Comparison of ENCODE assay signal across 8 mouse cellular contexts in genomic region chr6:128760016-128760415, GRCm38 (mm10). TPM values are rescaled to one million over a fixed set of nuclear protein-coding genes. Genes with fewer than 3 reads are reported as not detected.
A peak's percentile ranks its signal among the peaks of the same experiment; 100 is the strongest.
DNase-seq lines count a peak whose midpoint lies in the region; ATAC-seq lines count a peak whose summit lies in the region.
"Not testable (repeated sequence)": the region's sequence is repeated elsewhere in the genome, so short reads cannot be mapped to it uniquely, and the experiment has no call there.

No protein-coding gene starts in this region.

- peak overlapping the region; percentile 80 for H3K27ac ChIP-seq in intestine, embryonic 16.5 days (ENCODE audit: low read length)
- peak overlapping the region; percentile 78 for H3K27ac ChIP-seq in midbrain, embryonic 10.5 days (replicated peaks)

- DNase-seq in adrenal gland, postnatal 10 days: peak; percentile 95
- DNase-seq in embryo, embryonic 9.5 days (ENCODE audit: extremely low spot score): peak; percentile 91
- DNase-seq in gastrocnemius, postnatal 4 days (ENCODE audit: low spot score in 2 of 2): peak; percentile 84 to 89
- peak; percentile 95 to 96 for DNase-seq in left cerebral cortex, postnatal 36 days (ENCODE audit: low spot score in 2 of 2)
- peak; percentile 85 for DNase-seq in midbrain, embryonic 10.5 days (ENCODE audit: low spot score)
- peak; percentile 92 to 94 for DNase-seq in right cerebral cortex, postnatal 36 days (ENCODE audit: low spot score in 2 of 2)
- peak; percentile 91 for DNase-seq in yolk sac, embryonic 10.5 days (ENCODE audit: low spot score)

- ATAC-seq in intestine, embryonic 16.5 days: peak; percentile 42

- H3K27me3 ChIP-seq in intestine, embryonic 16.5 days (replicated peaks; ENCODE audit: control insufficient read depth, insufficient read depth, low read length); midbrain, embryonic 10.5 days (ENCODE audit: low read depth, poor library complexity, severe bottlenecking): not testable (repeated sequence)

- not testable (repeated sequence) for H3K9me3 ChIP-seq in intestine, embryonic 16.5 days (ENCODE audit: control insufficient read depth, low read length); midbrain, embryonic 10.5 days (replicated peaks)

- H3K4me2 ChIP-seq in intestine, embryonic 16.5 days (ENCODE audit: low read depth, low read length): peak overlapping the region; percentile 30; the same call in 1 of the 2 replicates

- intact Hi-C loops in left cerebral cortex, postnatal 36 days (cut with DNase I): loop anchor here (10.0 kb wide), 1 partner anchor 775 kb away; the partner anchor contains the start of gene Gabarapl1

- not testable (repeated sequence) for H3K4me1 ChIP-seq in intestine, embryonic 16.5 days (ENCODE audit: control insufficient read depth, insufficient read depth, low read length)
- peaks cover 12% of the 10 kb centered on the region for H3K4me1 ChIP-seq in midbrain, embryonic 10.5 days

- under 1% methylated on average over 22 of the region's 22 CpGs for WGBS in intestine, embryonic 16.5 days
- under 1% methylated on average over 22 of the region's 22 CpGs for WGBS in midbrain, embryonic 10.5 days

- not testable (repeated sequence) for H3K36me3 ChIP-seq in intestine, embryonic 16.5 days (ENCODE audit: control insufficient read depth, insufficient read depth, low read length); midbrain, embryonic 10.5 days

- H3K9ac ChIP-seq in intestine, embryonic 16.5 days (ENCODE audit: low read depth, low read length): peak overlapping the region; percentile 76

- H3K4me3 ChIP-seq in intestine, embryonic 16.5 days (ENCODE audit: low read length): peak overlapping the region; percentile 61
- H3K4me3 ChIP-seq in midbrain, embryonic 10.5 days: peak overlapping the region; percentile 64

RNA-seq across cellular contexts. Expression of gene Klrb1c, which starts 29.0 kb away (rescaled TPM):
- under 1 TPM; 0.54 to 0.55 TPM for total RNA-seq in adrenal gland, postnatal 10 days (2021)
- under 1 TPM; 0.15 to 0.16 TPM for total RNA-seq in gastrocnemius, postnatal 4 days (2021)
- 0.13 and 0.38 TPM in 2 replicates for polyA plus RNA-seq in intestine, embryonic 16.5 days (2015; fragmentation: Nextera tagmentation; extraction: Ambion mirVana)
- not detected for total RNA-seq in left cerebral cortex, postnatal 36 days (2021)
- polyA plus RNA-seq in midbrain, embryonic 10.5 days (2016; fragmentation: Nextera tagmentation; extraction: Ambion mirVana): not detected in 2 replicates

RNA-seq across cellular contexts. Expression of gene Klrb1, which starts 37.2 kb away (rescaled TPM):
- total RNA-seq in adrenal gland, postnatal 10 days (2021): not detected
- not detected for total RNA-seq in gastrocnemius, postnatal 4 days (2021)
- polyA plus RNA-seq in intestine, embryonic 16.5 days (2015; fragmentation: Nextera tagmentation; extraction: Ambion mirVana): not detected in 2 replicates
- not detected for total RNA-seq in left cerebral cortex, postnatal 36 days (2021)
- polyA plus RNA-seq in midbrain, embryonic 10.5 days (2016; fragmentation: Nextera tagmentation; extraction: Ambion mirVana): not detected in 2 replicates

Comparison
In these comparisons a context has a peak if more than half of its experiments do, and no peak if none do; other contexts are left out.
1. Peak in every context shown above with its lines: DNase-seq, ATAC-seq, H3K4me3 ChIP-seq and H3K27ac ChIP-seq.